Mouse (Mus musculus) bone marrow, adult 2 months (tissue): ENCODE data around the gene Atp10a.

ENCODE experiments used
- CTCF ChIP-seq: fragments of 200-500 bp; IDR thresholded peaks from 2 replicates; pipeline ENCODE4 v1.5.1; 2011; ENCODE audit warnings: low read length, control low read depth; ENCODE audit not compliant: control insufficient read depth, insufficient read depth
- POLR2A ChIP-seq: fragments of 200-500 bp; IDR thresholded peaks from 2 replicates; pipeline ENCODE4 v1.6.1; 2011; ENCODE audit warnings: low read depth, mild to moderate bottlenecking, control low read depth, low read length, borderline replicate concordance; ENCODE audit not compliant: control insufficient read depth

DNA sequence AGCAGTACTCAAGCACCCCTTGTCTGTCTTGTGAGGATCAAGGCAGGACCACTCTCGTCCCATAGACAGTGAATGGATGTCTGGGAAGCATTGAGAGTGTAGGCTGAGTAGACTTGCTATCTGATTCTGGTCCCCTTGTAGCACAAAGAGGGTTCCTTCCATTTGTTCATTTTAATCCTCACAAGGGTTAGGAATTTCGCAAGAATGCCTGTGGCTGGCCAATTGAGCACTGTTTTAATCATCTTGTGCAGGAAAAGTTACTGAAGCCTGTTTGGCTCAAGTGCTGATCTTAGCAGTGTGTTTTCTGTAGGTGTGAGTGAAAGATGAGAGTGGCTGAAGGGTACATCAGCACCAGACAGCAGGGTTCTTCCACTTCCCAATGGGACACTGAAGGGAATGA is 101.4 kb downstream of the Atp10a start:
- TF ChIP-seq CTCF (no peak), POLR2A (no peak)
